Mouse (Mus musculus): Measurements from ENCODE around the gene Slmap. TPM values are rescaled to one million over a fixed set of nuclear protein-coding genes. Genes with fewer than 3 reads are reported as not detected.

Gene Slmap
- total RNA-seq, 2 experiments from 2014 or later = 90.9 to 99.4 TPM

DNA sequence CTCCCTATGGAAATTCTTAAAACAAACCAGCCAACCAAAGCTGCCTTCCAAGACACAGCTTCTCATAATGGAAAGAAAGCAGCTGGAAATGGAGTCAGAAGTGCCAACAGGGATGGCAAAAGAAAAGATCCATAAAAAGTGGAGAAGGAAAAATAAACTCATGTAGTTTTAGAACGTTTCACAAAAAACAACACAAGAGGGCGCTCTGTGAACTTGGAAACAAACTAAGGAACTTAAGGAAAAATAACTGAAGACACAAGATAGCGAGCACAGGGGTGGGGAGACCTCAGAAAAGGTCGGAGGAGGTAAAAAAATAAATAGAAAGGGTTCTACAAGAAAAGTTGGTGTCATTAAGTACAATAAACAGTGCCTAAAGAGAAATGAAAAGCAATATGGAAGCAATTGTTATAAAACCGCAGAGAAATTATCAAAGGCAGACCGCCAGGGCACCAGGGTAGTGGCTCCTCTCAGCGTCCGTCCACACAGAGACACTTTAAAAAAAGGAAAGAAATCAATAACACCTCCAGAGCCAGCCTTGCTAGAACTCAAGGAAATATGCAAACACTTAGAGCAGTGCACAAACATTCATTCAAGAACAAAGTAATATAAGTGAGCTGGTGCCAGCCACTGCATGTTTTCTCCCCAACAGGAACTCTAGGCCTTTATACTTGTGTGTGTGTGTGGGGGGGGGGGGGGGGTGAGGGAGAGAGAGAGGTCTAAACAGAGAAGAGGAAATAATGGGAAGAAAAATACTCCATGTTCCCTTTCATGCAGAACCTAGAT lies 48.1 kb downstream of the Slmap start:
- DNase-seq (ENCODE audit: low spot score in 2 of 2) = peak in 1 of 2 experiments; percentile 60

DNA sequence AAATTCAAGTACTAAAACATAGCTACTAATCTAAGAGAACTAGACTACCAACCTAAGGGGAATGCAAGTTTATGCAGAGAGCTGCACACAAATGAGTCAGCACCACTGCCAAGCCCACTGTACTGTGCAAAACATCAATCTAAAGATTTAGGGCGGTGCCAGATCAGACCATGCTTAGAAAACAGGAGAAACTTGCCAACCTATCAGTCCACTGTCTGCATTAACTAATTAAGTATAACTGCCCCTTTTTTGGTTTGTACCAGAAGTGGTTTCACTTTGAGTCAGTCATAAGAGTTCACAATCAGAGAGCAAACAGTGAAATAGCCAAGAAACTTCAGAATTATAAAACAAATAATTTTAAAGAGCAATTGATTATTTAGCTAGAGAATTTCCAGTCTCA lies 53.3 kb downstream of the Slmap start:
- DNase-seq (ENCODE audit: low spot score in 2 of 2) = no peak

DNA sequence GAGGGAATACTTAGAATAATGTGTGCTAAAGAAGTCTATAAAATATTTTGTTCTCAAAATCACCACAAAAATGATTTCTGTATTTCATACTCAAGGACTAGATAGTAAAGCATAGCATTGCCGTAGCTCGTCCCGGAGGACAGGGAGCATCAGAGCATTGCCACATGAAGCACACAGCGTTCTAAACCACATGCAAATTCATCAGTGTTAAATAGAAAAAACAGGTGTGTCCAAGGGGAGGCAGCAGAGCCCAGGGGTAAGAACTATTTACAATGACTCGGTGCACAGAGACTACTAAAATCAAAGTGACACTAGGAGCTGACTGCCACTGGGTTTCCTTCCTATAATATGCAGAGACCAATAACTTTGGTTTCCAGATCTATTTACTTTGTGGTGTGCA lies 57.0 kb downstream of the Slmap start:
- no peak for DNase-seq (ENCODE audit: low spot score in 2 of 2)

DNA sequence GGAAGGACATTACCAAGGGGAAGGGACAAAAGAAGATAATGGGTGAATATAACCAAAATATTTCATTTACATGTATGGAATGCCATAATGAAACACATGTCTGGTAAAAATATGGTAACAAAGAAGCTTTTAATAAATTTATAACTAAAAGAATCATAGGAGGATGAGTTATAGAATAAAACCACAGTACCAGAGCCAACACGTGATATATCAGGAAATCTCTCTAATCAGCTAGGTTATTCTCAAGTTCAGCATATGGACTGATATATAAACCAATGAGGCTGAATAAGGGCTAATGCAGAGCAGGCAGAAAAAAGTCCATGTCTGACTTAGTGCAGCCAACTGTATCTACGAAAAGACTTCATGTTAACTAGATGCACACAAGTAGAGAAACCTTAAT lies 58.3 kb downstream of the Slmap start:
- DNase-seq (ENCODE audit: low spot score in 2 of 2) = no peak

DNA sequence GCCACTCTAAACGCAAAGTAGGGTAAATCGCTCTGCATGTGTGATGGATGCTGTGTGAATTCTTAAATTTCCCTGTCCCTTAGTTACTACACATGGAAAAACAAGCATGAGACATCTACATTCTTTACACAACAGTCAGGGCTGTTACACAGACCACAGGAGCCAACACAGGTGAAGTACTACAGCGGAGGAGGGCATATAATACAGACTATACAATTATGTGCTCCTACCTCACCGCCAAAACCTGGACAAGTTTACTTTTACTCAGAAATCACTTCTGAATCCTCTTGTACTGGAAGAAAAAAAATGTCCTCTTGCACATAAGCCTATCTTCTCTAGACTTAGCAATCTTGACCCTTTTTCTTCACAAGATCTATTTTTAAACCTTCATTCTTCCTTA lies 66.8 kb downstream of the Slmap start:
- DNase-seq (ENCODE audit: low spot score in 2 of 2) = no peak

DNA sequence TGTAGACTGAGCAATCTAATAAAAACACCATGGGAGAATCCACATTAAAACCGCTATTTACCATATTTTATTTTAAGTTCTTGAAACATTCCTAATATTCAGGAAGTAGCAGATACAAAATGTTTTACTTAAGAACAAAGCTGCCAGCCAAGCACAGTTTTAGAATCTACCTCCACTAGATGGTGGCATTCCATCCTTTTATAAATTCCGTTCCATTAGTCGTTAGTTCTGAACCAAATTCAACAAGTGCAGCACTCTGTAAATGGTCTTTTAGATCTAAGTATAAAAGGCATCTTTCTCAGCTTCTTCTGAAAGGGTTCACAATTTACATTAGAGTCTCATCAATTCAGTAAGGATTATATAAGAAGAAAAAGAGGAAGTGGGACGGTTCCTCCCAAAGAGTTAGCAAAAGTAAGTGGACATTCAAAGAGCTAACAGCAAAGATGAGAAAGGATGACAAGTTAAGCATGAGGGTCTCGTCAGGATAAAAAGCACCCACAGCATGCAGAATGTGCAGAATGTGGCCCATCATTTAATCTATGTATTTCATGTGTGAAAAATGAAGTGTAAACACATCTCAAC lies 68.1 kb downstream of the Slmap start:
- no peak for DNase-seq (ENCODE audit: low spot score in 2 of 2)

DNA sequence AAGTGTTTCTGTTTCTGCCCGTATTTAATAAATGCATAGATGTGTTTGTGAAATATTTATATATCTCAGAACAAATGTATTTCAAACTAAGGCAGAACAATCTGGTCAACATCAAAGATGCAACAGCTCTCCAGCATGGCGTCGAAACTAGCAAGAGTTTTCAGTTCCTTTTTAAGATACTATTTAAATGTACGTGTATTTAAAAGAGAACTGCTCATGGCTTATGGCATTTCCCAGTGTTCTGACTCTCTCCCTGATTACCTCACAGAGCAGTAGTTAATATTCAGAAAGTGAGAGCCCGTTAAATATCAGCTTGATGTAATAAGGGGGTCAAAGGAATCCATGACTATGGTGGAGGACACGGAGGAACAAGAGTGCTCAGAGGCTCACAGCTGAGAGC lies 68.8 kb downstream of the Slmap start:
- DNase-seq (ENCODE audit: low spot score in 2 of 2) = no peak

DNA sequence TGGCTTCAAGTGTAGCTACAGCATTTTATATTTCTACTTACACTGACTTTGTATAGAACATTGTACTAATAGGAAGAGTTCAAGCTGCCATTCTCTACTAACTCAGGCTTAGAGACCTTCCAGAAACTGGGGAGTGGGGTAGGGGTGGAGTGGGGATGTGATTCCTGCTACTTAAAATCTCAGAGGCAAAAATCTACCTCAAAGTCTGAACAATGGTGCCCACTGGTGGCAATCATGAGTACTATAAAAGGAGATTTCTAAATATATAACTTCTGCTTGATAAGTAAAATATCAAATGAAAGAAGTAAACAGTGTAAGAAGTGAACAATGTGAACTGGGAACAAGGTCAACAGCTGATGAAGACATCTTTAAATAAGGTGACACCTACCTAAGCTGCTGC lies 75.2 kb downstream of the Slmap start:
- DNase-seq (ENCODE audit: low spot score in 2 of 2) = peak in 1 of 2 experiments; percentile 41

DNA sequence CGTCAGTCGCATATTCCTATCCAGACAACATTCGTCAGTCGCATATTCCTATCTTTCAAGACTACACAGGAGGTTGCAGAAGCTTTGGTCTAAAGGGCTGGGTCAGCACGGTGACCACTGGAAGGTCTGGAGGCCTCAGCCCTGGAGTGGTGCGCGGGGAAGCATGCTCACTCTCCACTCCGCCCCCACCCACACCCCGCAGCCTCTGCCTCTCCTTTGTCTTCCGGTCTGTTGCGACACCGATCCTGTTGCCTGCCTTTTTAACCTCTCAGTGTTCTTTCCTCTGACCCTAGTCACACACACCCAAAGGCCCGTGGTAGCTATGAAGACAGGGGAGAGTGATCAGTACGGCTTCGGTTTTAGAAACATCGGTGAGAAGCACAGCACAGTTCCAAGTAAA lies 79.9 kb downstream of the Slmap start:
- no peak for DNase-seq (ENCODE audit: low spot score in 2 of 2)

DNA sequence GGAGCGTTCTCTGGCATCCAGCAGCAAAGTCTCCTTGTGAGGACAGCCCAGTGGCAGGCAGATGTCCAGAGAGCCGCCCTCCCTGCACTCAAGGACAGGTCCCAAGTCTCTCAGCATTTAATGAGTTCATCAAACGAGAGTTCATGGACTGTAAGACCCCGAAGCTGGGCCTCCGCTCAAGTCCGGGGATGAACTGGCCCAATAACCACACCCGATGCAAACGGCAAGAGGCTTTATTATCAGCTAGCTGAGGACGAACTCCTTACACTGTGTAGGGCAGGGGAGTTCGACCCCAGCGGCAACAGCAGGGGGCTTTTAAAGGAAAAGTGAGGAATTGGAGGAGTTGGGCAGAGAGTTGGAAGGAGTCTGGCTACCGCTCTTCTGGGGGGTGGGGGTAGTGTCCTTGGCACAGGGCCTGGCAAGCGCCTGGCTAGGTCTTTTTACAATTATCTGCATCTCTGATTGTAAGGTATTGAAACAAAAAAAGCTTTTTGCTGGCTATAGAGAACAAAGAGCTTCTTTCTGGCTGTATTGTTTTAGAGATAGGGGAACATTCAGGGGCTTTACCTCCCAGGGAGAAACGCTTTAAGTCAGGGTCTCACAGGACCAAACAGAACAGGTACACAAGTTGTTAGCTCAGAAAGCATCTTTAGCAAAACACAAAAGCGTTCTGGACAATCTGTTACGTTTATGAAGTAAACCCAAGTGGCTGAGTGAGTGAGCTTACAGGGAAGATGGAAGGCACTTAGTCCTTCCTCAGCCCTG lies 84.5 kb downstream of the Slmap start:
- DNase-seq (ENCODE audit: low spot score in 2 of 2) = peak in 1 of 2 experiments; percentile 7

DNA sequence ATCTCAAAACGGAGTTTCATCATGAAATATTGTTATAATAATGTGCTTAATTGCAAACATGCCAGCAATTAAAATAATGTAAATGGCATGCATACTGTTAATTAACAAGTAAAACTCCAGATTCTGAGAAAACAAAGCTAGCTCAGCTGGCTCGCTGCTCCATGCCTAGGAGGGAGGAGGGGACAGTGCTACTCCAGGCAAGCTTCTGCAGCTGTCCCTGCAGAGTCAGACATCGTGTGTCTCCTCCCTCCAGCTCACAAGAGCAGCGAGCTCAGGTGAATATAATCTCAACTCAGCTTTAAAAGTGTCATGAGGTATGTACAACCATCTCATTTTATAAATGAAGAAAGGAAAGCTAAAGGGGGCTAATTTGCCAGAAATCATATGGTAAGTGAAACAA lies 86.2 kb downstream of the Slmap start:
- no peak for DNase-seq (ENCODE audit: low spot score in 2 of 2)

DNA sequence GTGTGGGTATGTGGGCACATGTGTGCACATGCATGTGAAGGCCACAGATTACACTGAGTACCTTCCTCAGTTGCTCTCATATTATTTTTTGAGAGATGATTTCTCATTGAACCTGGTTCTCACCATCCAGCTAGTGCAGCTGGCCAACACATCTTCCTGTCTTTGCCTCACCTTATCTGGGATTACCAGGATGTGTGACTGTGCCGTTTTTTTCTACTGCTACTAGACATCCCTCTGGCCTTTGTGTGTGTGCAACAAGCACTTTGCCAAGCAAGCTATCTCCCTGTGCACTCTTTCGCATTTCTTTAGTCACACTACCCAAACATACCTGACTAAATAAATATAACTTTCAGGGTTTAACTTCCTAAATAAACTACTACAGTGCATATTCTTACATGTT lies 87.5 kb downstream of the Slmap start:
- no peak for DNase-seq (ENCODE audit: low spot score in 2 of 2)

DNA sequence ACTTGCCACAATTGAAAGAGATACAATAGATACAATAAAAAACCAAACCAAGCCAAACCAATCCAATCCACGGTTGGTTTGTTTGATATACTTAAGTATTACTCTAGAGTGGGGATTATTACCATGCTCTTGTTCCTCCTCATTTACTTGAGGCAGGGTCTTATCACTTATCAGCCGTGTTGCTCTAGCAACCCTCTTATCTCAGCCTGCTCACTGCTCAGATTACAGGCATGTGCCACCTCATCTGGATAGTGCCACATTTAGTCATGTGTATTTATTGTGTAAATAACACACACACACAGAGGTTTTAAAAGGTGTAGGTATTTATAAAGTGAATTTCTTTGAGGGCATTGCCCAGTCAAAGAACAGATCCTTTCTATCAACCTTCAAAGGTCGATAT lies 88.2 kb downstream of the Slmap start:
- no peak for DNase-seq (ENCODE audit: low spot score in 2 of 2)

DNA sequence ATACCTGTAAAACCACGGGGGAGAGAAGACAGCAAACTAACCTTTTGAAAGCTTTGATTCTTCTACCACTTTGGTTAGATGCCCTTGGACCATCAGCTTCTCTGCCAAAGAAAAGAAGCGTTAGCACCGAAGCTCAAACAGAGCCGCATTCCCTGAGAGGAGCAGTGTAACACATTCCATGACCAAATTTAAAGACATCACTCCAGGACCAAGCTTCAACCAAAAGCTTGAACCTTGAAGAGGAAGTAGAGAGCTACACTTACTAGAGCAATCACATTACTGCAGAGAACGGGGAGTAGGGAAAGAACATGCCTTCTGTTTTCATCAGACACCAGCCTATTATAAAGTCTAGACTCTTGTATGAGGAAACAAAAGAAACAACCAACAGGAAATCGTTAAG lies 92.2 kb downstream of the Slmap start:
- DNase-seq (ENCODE audit: low spot score in 2 of 2) = no peak

DNA sequence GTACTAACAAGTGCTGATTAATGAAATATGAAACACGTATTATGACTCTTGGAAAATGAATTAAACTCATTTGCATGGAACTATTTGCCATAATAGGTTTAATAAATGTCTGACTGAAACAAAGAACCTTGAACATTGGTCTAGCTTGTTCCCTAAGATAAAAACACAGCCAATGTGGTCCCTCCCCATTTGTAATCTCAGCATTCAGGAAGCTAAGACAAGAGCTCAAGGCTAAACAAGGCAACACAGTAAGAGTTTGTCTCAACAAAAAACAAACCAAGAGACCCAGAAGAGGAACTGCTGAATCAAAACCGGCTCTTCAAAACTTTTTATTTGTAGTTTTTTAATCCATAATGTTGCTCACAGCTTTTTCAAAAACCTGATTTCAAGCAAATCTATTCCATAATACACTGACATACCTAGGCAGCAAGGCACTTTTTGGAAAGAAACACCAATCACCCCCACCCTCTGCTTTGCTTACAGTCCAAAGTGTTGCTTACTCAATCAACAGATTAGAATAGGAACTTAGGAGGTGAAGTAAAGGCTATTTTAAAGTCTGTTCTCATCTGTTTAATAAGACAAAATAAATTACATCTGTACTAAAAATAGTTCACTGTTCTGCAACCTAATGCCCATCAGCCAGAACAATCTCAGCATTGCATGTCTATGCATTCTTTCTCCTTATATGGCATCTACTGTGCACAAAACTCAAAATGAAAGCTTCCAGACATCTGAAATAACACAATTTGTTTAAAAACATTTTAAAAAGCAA lies 93.5 kb downstream of the Slmap start:
- no peak for DNase-seq (ENCODE audit: low spot score in 2 of 2)

DNA sequence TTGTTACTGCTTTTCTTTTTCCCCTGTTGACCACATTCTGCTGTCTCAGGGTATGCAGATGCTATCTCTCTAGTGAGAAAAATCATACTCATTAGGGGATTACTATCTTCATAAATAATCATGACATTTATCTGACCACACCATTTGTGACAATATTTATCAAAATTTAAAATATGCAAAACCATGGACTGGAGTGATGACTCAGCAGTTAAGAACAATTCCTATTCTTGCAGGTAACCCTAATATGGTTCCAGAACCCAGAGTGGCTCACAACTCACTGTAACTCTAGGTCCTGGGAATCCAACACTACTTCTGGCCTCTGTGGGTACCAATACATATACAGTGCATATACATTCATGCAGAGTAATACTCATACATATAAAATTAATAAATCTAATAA lies 94.7 kb downstream of the Slmap start:
- DNase-seq (ENCODE audit: low spot score in 2 of 2) = no peak

DNA sequence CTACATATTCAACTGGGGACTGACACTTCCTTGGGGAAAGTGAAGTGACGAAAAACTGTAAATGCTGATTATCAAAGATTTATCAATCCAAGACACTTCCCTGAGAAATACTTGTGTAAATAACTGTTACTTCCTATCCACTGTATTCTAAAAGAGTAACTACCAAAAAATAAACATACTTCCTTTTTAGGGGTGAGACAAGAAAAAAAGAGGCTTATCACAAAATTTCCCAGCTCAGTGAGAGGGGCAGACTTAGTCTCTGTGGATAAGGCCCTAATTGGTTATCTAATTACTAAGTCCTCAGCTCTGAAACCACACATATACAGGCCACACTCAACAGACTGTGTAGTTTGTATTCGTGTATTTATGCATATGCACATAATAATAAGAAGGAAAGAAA lies 97.0 kb downstream of the Slmap start:
- no peak for DNase-seq (ENCODE audit: low spot score in 2 of 2)

DNA sequence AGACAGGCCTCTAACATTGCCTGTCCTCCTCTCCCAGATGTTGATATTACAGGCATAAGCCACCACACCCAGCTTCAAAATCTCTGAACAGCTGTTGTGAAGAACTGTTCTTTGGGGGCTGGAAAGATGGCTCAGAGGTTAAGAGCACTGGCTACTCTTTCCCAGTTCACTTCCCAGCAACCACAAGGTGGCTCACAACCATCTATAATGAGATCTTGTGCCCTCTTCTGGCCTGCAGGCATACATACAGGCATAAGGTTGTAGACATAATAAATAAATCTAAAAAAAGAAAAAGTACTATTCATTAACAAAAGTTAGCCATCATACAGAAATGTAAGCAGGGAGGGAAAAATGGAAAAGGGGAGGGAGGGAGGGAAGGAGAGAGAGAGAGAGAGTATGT lies 98.4 kb downstream of the Slmap start:
- DNase-seq (ENCODE audit: low spot score in 2 of 2) = no peak

DNA sequence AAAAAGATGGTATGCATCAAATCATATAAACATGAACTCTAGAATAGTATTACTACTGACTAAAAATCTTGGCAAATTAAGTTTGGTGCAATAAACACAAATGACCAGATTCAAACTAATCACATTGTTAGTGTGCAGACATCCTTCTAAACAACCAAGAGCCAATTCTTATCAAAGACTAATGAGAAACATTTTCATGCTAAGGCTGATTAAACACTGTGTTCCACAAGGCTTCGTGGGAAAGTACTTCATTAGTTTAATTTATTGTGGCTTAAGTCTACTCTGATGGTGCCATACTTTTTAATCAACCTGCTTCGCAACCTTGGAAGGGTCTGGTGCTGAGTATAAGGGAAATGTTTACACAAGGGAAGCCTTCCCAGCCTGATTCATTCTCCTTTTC lies 102.4 kb downstream of the Slmap start:
- DNase-seq (ENCODE audit: low spot score in 2 of 2) = peak in 1 of 2 experiments; percentile 14

DNA sequence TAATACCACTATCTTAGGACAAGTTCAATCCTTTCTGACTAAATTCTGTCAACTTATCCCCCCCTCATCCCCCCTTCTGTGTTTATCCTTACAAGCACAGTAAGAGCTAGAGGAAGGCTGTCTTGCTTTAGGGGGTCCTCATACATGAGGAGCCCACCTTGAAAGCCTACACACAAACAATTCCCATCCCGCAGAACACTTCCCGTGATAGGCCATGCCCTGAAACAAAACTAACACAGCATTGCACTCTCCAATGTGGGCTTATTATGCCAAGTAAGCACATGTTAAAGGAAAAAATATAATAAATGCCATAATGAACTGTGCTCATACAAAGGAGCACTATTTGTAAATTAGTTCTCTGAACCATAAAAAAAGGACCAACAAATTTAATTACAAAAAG lies 102.8 kb downstream of the Slmap start:
- DNase-seq (ENCODE audit: low spot score in 2 of 2) = no peak

DNA sequence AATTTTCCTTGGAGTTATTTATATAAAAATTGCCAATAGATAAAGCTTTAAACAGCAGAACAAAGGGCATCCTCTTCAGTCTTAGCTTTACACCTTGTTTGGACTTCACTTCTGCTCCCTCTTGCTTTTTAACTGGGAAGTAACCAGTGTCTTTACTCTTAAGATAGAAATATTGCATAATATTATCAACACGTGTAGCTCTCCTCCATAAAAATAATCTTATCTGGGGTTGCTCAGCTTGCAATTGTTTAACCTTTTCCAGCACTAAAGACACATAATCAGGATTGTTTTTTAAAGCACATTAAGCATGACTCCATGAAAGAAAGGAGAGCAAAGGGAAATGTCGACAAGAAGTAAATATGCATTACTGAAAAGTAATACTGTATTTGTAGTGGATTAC lies 114.5 kb downstream of the Slmap start:
- DNase-seq (ENCODE audit: low spot score in 2 of 2) = no peak

DNA sequence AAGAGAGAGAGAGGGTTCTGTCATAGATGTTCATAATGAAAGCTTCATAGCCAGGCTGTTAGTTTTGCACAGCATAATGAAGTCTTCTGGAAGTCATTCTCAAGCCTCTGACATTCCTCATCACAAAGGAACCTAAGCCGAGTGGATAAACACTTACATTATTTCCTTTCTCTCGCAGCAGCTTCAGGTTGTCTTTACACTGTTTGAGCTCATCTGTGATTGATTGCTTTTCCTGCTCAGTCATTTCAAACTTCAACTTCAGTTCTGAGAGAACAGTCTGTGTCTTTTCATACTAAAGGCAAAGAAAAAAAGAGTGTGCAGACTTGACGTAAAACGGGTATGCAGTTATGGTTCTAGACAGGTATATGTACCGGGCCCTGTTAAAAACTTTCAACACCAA lies 116.8 kb downstream of the Slmap start:
- DNase-seq (ENCODE audit: low spot score in 2 of 2) = no peak
